Mouse (Mus musculus) thymus, adult 2 months (tissue): Measurements from ENCODE around the gene Slc27a4.

Experiments used
- CTCF ChIP-seq: fragments of 200-500 bp; IDR thresholded peaks from 2 replicates; pipeline ENCODE4 v1.5.1; 2012; ENCODE audit warnings: mild to moderate bottlenecking, control low read depth, low read length, moderate library complexity, borderline replicate concordance; ENCODE audit not compliant: control insufficient read depth, poor library complexity, insufficient read depth; ENCODE audit errors: extremely low read depth
- POLR2A ChIP-seq: fragments of 200-500 bp; IDR thresholded peaks from 2 replicates; pipeline ENCODE4 v1.6.1; 2012; ENCODE audit warnings: mild to moderate bottlenecking, low read length, control low read depth, moderate library complexity; ENCODE audit not compliant: control insufficient read depth, poor library complexity, insufficient read depth; ENCODE audit errors: extremely low read depth

GRCm38 (mm10) chr2:29846061-29846853, 43.8 kb downstream of the Slc27a4 start:
- TF ChIP-seq CTCF, result no peak
- no peak for TF ChIP-seq POLR2A
